Mouse (Mus musculus): ENCODE measurements at regions not wholly inside any gene's neighbourhood (a gene's known extent, or its start where the extent isn't known, plus 50 kb on each side); places are given as distances from the start of the nearest gene placed in this dataset.
"Not testable (repeated sequence)": the region's sequence is repeated elsewhere in the genome, so short reads cannot be mapped to it uniquely, and the experiment has no call there.

- peak; percentile 76 for DNase-seq (ENCODE audit: low spot score)
- Histone ChIP-seq H3K27ac (no peak overlapping the region), H3K4me2 (replicated peaks) (no peak overlapping the region), H3K27me3 (ENCODE audit: control insufficient read depth, insufficient read depth, low read length) (no peaks in the 10 kb centered on the region), H3K36me3 (replicated peaks; ENCODE audit: control insufficient read depth, insufficient read depth) (no peaks in the 10 kb centered on the region), H3K4me1 (replicated peaks; ENCODE audit: control insufficient read depth, insufficient read depth, low read length) (0 out of 2 replicates have a peak, but pooled peaks cover 4% of the 10 kb centered on the region), H3K9me3 (ENCODE audit: control insufficient read depth, low read length) (no peaks in the 10 kb centered on the region), H3K9ac (no peak overlapping the region), H3K4me3 (replicated peaks; ENCODE audit: low read length) (no peak overlapping the region)
- WGBS = 46% methylated on average over 4 of the region's 4 CpGs
- ATAC-seq (ENCODE audit: low FRiP score) = peak; percentile 91
Measured at GRCm38 (mm10) chr3:49641966-49642758, 115.0 kb downstream of the Pcdh18 start.

GRCm38 (mm10) chr3:49641411-49641810, 115.7 kb downstream of the Pcdh18 start:
- Histone ChIP-seq H3K9ac (no peak overlapping the region), H3K4me2 (replicated peaks) (no peak overlapping the region), H3K4me3 (replicated peaks; ENCODE audit: low read length) (no peak overlapping the region), H3K4me1 (replicated peaks; ENCODE audit: control insufficient read depth, insufficient read depth, low read length) (0 out of 2 replicates have a peak, but pooled peaks cover 4% of the 10 kb centered on the region), H3K9me3 (ENCODE audit: control insufficient read depth, low read length) (no peaks in the 10 kb centered on the region), H3K36me3 (replicated peaks; ENCODE audit: control insufficient read depth, insufficient read depth) (no peaks in the 10 kb centered on the region), H3K27me3 (ENCODE audit: control insufficient read depth, insufficient read depth, low read length) (no peaks in the 10 kb centered on the region), H3K27ac (no peak overlapping the region)
- no peak for ATAC-seq (ENCODE audit: low FRiP score)
- WGBS = 72% methylated on average over 1 of the region's 1 CpGs
- no peak for DNase-seq (ENCODE audit: low spot score)

GRCm38 (mm10) chr3:49638601-49639000, 118.5 kb downstream of the Pcdh18 start:
- Histone ChIP-seq H3K4me1 (replicated peaks; ENCODE audit: control insufficient read depth, insufficient read depth, low read length) (0 out of 2 replicates have a peak, but pooled peaks cover 4% of the 10 kb centered on the region), H3K9me3 (ENCODE audit: control insufficient read depth, low read length) (no peaks in the 10 kb centered on the region), H3K36me3 (replicated peaks; ENCODE audit: control insufficient read depth, insufficient read depth) (no peaks in the 10 kb centered on the region), H3K9ac (no peak overlapping the region), H3K4me3 (replicated peaks; ENCODE audit: low read length) (no peak overlapping the region), H3K27me3 (ENCODE audit: control insufficient read depth, insufficient read depth, low read length) (no peaks in the 10 kb centered on the region), H3K27ac (no peak overlapping the region), H3K4me2 (replicated peaks) (no peak overlapping the region)
- WGBS = 87% methylated on average over 2 of the region's 2 CpGs
- ATAC-seq (ENCODE audit: low FRiP score) = no peak
- no peak for DNase-seq (ENCODE audit: low spot score)

GRCm38 (mm10) chr3:49636676-49637075, 120.4 kb downstream of the Pcdh18 start:
- H3K9ac ChIP-seq = no peak overlapping the region
- DNase-seq (ENCODE audit: low spot score) (no peak), ATAC-seq (ENCODE audit: low FRiP score) (no peak)
- H3K4me3 ChIP-seq (replicated peaks; ENCODE audit: low read length) = no peak overlapping the region
- no peak overlapping the region for H3K4me2 ChIP-seq (replicated peaks)
- H3K36me3 ChIP-seq (replicated peaks; ENCODE audit: control insufficient read depth, insufficient read depth) = no peaks in the 10 kb centered on the region
- no peaks in the 10 kb centered on the region for H3K27me3 ChIP-seq (ENCODE audit: control insufficient read depth, insufficient read depth, low read length)
- 0 out of 2 replicates have a peak, but pooled peaks cover 4% of the 10 kb centered on the region for H3K4me1 ChIP-seq (replicated peaks; ENCODE audit: control insufficient read depth, insufficient read depth, low read length)
- H3K9me3 ChIP-seq (ENCODE audit: control insufficient read depth, low read length) = no peaks in the 10 kb centered on the region
- 72% methylated on average over 2 of the region's 2 CpGs for WGBS
- no peak overlapping the region for H3K27ac ChIP-seq

- peak; percentile 84 for ATAC-seq (ENCODE audit: low FRiP score)
- Histone ChIP-seq H3K27me3 (ENCODE audit: control insufficient read depth, insufficient read depth, low read length) (no peaks in the 10 kb centered on the region), H3K9ac (no peak overlapping the region), H3K36me3 (replicated peaks; ENCODE audit: control insufficient read depth, insufficient read depth) (no peaks in the 10 kb centered on the region), H3K4me1 (replicated peaks; ENCODE audit: control insufficient read depth, insufficient read depth, low read length) (no peaks in the 10 kb centered on the region), H3K9me3 (ENCODE audit: control insufficient read depth, low read length) (no peaks in the 10 kb centered on the region), H3K4me2 (replicated peaks) (no peak overlapping the region), H3K4me3 (replicated peaks; ENCODE audit: low read length) (no peak overlapping the region), H3K27ac (peak overlapping the region; percentile 21; the same call in 1 of the 2 replicates)
- 14% methylated on average over 9 of the region's 9 CpGs for WGBS
- DNase-seq (ENCODE audit: low spot score) = no peak
Measured at GRCm38 (mm10) chr3:49592706-49593451, 164.2 kb downstream of the Pcdh18 start.

GRCm38 (mm10) chr3:49590234-49590633, 166.9 kb downstream of the Pcdh18 start:
- Histone ChIP-seq H3K27me3 (ENCODE audit: control insufficient read depth, insufficient read depth, low read length) (no peaks in the 10 kb centered on the region), H3K9me3 (ENCODE audit: control insufficient read depth, low read length) (no peaks in the 10 kb centered on the region), H3K27ac (no peak overlapping the region), H3K4me2 (replicated peaks) (no peak overlapping the region), H3K4me1 (replicated peaks; ENCODE audit: control insufficient read depth, insufficient read depth, low read length) (no peaks in the 10 kb centered on the region), H3K9ac (no peak overlapping the region), H3K36me3 (replicated peaks; ENCODE audit: control insufficient read depth, insufficient read depth) (no peaks in the 10 kb centered on the region), H3K4me3 (replicated peaks; ENCODE audit: low read length) (no peak overlapping the region)
- ATAC-seq (ENCODE audit: low FRiP score) (no peak), DNase-seq (ENCODE audit: low spot score) (no peak)
- WGBS = 24% methylated on average over 2 of the region's 2 CpGs

- no peaks in the 10 kb centered on the region for H3K27me3 ChIP-seq (ENCODE audit: control insufficient read depth, insufficient read depth, low read length)
- DNase-seq (ENCODE audit: low spot score) = no peak
- H3K36me3 ChIP-seq (replicated peaks; ENCODE audit: control insufficient read depth, insufficient read depth) = no peaks in the 10 kb centered on the region
- H3K4me3 ChIP-seq (replicated peaks; ENCODE audit: low read length) = no peak overlapping the region
- no peaks in the 10 kb centered on the region for H3K4me1 ChIP-seq (replicated peaks; ENCODE audit: control insufficient read depth, insufficient read depth, low read length)
- no peak overlapping the region for H3K4me2 ChIP-seq (replicated peaks)
- no peak overlapping the region for H3K27ac ChIP-seq
- H3K9me3 ChIP-seq (ENCODE audit: control insufficient read depth, low read length) = no peaks in the 10 kb centered on the region
- ATAC-seq (ENCODE audit: low FRiP score) = no peak
- H3K9ac ChIP-seq = no peak overlapping the region
- WGBS = 69% methylated on average over 6 of the region's 6 CpGs
Measured at GRCm38 (mm10) chr3:49586531-49587168, 170.5 kb downstream of the Pcdh18 start.

- H3K4me2 ChIP-seq (replicated peaks); H3K4me1 ChIP-seq (replicated peaks; ENCODE audit: control insufficient read depth, insufficient read depth, low read length); H3K9ac ChIP-seq; H3K27me3 ChIP-seq (ENCODE audit: control insufficient read depth, insufficient read depth, low read length); H3K36me3 ChIP-seq (replicated peaks; ENCODE audit: control insufficient read depth, insufficient read depth); H3K4me3 ChIP-seq (replicated peaks; ENCODE audit: low read length); H3K27ac ChIP-seq; DNase-seq (ENCODE audit: low spot score); H3K9me3 ChIP-seq (ENCODE audit: control insufficient read depth, low read length); ATAC-seq (ENCODE audit: low FRiP score): not testable (repeated sequence)
Measured at GRCm38 (mm10) chr3:49585962-49586361, 171.2 kb downstream of the Pcdh18 start.

Measured in hindbrain, embryonic 14.5 days (tissue).